Mouse (Mus musculus) WW6 (cell line): ENCODE data around the gene Arhgef10l.

Experiments used
- DNase-seq: peaks from one replicate; pipeline ENCODE4 v3.0.0-alpha.2; 2013; ENCODE audit warnings: low read depth, low spot score

Arhgef10l gene

DNA sequence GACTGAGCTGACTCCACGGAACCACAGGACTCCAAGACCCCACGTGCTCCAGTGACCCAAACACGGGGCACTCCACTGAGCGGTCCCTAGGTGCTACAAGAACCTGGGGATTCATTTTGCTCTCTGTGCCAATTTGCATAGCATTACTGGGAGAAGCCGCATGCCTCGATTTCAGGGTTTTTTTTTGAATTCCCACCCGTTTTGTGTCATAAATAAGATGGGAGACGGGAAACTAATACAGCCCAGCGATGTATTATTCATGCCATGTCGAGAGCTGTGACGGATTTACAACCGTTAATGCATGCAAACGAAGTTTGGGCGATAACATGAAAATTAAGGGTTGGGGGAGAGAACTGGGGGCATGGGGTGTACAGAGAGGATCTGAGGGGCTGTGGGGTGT is 136.1 kb downstream of the Arhgef10l start:
- DNase-seq = no peak

DNA sequence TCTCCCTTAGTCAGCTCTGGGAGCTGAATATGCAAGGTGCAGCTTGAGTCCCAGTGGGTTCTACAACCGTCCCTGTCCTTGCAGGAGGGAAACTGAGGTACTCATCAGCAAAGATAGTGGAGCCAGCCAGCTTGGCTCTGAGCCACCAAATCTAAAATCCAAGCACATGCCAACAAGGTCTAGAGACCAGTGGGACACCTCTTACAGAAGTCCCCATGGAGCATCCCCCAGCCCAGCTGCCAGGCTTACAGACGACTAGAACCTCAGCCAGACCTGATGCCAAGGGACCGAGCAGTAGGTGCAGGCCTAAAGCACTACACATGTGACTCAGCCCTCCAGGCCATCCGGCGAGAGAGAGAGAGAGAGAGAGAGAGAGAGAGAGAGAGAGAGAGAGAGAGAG is 137.4 kb downstream of the Arhgef10l start:
- DNase-seq = no peak

DNA sequence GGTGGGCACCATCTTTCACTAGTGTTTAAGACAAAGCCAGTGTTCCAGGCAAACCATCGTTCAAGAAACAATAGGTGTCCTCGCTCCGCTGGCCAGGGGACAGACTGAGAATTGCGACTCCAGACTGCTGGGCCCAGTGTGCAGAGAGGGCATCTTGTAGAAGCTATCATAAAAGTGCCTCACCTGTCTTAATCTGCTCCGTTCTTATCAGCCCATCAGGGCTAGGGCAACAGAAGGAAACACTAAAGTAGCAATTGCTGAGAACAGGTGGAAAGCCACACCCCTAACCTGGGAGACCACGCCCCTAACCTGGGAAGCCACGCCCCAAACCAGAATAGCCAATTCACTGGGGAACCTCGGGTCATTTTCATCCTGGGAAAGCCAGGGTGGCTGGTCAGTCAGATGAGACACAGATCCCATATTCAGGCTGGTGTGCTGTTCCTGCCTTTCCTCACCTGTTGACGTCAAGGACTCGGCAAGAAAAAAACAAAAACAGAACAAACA is 140.1 kb downstream of the Arhgef10l start:
- DNase-seq = no peak

DNA sequence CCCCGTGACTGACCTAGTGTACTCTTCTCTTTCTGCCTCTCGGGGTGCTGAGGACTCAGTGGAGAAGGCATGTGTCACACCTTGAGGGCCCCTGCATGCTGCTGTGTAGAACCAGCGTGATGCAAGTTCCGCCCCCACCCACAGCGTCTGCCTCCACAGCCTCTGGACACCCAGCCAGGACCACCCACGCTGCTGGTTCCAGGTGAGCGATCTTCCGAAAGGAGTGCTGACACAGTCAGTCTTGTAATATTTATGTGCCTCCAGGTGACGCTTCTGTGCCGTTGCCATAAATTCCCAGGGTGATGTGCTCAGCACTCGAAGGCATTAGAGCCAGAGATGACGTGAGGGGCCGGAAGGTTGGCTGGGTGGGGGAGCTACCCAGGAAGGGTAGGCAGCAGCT is 140.9 kb downstream of the Arhgef10l start:
- no peak for DNase-seq

DNA sequence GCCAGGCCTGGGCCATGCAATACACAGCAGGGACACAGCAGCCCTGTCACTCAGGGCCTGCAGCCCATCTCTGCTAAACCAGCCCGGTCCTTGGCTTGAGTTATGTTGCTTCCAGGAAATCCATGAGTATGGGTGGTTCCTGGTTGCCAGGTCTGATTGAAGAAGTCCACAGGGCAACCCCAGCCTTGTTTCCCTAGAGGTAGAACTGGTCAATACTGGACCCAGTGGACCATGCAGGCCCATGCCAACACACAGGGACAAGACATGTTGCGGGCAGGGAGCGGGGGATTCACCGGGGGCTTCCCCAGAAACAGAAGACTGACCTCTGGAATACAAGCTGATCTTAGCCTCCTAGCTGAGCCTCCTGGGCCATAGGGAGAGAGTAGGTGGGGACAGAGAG is 142.9 kb downstream of the Arhgef10l start:
- no peak for DNase-seq

DNA sequence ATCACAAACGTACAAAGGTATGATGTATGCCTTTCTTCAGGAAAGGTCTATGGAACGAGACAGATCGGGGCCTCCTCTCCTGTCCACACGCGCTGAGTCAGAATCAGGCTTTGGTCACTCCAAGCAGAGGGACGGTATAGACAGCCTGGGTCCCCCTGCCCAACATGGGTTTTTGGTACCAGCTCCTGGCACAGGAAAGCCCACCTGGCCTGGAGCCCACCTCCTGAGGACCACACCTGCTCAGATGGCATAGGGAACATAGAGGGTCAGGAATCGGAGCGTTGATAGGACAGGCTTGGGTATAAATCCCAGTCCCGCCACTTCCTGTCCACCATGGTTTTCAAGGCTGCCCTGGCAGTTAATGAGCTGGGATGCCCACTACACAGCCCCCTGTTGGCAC is 145.1 kb downstream of the Arhgef10l start:
- no peak for DNase-seq

DNA sequence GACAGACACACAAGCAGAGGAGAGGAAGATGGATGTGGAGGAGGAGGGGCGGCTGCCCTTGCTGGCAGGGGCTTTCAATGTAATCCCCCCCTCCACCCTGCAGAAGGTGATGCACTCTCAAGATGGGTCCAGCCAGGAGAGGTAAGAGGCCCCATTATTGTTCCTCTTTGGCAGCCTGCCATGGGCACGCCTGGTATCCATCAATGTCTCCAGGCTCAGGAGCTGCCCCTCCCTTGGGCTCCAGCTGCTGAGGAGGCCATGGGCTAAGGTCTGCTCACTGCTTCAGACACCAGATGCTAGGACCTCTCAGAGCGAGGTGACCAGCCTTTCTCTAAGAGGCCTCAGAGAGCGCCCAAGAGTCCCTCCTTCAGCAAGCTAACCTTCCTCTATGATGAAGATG is 152.0 kb downstream of the Arhgef10l start:
- DNase-seq = no peak

DNA sequence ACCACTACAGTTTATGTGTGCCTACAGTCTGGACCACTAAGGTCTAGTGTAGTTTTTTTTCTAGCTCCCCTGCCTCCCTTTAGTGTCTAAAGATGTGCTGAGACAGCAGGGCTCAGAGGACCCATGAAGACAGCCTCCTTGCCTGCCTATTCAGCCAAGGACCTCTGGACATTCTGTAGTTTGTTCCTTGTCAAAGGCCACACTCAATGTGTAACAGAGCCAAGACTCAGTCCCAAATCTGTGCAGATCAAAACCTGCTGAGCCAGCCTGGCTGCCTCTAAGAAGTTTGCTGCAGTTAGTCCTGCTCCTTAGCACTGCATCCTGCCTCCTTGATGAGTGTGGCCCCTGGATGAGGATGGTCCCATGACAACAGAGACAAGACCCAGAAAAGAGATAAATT is 156.0 kb downstream of the Arhgef10l start:
- no peak for DNase-seq

DNA sequence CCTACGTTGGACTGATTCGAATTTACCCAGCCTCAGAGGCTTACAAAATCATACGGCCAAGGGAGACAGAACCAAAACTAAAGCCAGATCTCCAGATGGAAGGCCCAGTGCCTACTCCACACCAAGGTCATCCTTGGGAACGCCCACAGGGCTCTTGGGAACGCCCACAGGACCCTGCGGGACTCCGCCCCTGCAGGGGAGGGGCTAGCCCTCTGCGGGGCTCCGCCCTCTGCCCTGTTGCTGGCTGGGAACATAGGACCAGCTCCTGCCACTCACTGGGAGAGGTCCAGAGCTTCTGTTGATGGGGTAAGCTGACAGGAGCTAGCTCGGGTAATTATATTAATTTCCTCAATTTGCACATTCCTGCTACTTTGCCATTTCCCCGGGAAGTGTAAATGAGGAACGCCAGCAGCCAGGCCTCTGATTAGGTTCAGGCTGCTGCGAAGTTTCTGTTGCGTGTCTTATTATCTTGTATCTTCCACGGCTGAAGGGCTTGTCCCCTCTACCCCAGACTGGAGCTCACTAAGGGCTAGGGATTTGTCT is 158.6 kb downstream of the Arhgef10l start:
- DNase-seq = peak; percentile 59

DNA sequence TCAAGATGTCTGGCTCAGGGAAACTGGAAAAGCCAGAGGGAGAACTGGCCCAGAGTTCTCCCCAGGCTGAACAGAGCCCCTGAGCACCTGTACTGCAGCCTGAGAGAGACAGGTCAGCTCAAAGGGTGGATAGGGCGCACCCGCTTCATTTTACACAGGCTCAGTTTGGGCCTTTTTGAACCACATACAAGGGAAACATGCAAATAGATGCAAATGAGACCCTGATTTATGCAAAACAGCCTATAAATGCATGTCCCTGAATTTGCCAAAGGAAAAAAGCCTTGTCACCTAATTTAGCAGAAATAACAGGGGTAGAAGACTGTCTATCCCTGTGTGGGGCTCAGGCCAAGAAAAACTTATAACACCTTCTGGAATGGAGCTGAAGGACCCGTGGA is 160.2 kb downstream of the Arhgef10l start:
- DNase-seq = no peak

DNA sequence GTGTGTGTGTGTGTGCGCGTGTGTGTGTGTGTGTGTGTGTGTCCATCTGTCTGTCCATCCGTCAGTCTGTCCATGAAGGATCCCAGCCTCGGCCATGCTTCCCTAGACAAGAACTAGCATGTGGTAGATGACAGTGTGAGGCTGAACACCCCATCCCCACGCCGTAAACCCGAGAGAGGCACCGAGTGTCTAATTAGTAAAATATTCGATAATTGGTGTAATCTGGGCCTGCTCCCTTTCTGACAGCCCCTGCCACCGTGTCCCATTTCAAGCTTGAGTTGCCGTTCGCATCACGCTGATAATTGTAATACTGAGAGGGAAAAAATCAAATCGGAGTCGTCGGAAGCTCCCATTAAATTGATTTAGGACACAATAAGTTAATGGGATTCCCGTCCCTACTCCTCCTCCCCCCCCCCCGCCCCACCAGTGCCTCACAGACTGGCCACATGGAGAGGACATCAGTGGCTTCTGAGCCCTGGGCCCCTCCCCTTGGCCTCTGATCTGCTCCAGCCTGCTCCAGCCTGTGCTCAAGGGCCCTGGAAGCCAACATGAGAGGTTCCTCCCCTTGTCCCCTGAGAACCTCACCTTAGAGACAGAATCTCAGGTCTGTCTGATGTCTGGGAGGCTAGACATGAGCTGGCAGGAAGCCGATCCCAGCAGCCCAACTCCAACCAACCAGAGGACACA is 160.7 kb downstream of the Arhgef10l start:
- no peak for DNase-seq

DNA sequence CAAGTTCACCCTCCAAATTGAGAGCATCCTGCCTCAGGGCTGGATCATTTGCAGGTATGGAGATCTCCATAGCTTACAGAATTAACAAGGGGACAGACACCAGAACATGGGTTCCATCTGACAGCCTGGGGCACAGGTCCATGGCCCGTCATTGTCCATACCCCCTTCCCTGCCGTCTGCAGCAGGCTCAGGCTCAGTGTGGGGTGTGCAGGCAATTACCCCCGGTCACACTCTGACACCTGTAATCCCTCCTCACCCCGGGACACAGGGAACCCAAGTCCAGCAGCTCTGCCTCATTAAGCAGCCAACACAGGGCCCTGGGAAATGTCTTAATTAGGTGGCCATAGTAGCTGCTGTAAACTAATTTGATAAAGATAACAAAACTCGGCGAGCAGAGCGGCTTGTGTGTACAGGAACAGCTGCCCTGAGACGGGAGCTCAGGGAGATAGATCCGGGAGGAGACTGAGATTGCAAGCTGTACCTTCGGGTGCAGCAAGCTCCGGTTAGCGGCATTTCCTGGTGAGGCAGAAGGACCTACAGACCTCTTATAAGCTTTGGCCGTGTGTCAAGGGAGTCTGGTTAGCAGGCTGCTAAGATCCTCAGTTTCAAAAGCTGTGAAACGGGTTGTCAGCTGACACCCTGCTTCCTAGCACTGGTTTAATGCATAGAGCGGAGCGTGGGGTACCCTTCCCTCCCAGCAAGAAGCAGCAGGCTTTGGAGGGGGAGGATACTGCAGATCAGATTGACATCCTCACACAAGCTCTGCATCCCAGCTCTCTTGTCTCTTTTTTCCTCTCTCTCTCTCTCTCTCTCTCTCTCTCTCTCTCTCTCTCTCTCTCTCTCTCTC is 161.5 kb downstream of the Arhgef10l start:
- no peak for DNase-seq

DNA sequence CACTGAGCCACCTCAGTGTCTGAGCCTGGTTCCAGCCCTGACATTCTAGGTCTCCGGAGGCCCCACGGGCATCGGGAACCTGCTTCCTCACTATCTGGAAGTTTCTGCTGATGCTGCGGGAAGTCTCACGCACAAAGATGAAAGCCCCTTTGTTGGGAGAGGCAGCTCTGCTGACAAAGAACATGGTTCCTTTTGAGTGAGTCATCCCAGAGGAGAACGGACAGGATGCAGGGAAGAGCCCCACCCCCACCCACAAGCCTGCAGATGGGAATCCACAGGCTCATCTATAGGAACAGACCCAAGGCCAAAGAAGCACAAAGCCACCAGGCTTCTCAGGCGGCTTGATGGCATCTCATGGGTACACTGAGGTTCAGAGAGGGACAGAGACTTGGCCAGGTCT is 165.0 kb downstream of the Arhgef10l start:
- DNase-seq = no peak

DNA sequence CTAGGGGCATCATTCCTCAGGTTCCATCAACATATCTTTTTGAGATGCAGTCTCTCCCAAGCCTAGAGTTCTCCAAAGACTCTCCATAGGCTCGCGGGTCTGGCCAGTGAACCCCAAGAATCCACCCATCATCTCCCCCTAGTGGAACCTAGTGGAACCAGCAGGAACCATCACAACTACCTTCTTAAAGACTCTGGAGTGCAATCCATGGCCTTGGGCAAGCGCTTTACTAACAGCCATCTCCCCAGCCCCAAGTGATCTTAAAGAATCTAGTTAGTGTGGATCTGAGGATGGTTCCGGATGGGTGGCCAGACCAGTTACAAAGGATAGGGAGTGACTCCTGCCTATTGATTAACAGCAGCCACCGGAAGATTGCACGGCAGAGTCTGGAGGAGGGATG is 166.2 kb downstream of the Arhgef10l start:
- no peak for DNase-seq

DNA sequence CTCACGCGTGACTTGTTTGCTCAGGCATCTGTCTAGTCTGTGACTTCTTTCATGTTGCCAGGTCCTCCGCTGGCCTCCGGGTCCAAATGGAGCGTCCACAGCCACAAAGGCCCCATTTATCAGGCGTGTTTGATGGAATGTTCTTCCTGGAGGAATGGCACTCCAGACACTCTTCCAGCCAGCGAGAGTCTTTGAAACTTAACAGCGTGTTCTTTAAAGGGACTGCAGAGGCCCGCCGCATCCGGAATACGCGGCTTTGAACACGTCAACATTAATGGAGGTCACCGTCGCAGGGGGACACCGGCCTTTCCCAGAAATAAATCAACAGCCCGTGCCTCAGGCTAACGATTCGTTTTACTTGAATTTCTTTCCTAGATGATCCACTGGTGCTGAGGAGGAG is 168.6 kb downstream of the Arhgef10l start:
- DNase-seq = no peak

DNA sequence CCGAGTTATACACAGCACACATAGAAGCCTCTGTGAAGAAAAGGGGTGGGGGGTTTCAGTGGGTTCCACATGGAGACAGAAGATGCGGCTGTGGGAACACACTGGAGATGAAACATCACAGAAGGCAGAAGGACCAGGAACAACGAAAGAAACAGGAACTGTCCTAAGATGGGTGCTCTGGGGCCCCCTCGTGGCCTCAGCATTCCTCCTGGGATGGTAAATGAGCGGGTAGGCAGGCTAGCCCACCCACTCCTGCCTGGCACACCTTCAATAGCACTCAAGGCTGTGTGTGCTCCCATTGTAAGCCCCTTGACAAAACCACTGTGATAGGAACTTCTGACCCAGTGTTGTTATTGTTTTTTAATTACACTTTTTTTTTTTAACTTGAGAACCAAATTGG is 174.3 kb downstream of the Arhgef10l start:
- DNase-seq = no peak

DNA sequence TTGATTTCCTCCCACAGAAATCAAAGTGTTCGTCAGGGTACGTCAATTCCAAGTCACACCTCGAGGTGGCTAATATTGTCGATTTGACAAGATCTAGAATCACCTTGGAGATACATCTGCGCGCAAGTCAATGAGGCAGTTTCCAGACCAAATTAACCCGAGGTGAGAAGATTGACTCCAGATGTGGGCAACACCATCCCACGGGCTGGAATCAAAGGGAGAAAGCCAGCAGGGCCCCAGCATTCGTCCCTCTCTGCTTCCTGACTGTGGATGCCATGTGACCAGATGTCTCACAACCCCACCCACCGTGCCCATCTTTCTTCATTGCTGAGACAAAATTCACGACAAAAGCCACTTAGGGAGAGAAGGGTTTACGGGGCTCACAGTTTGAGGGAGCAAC is 180.4 kb downstream of the Arhgef10l start:
- DNase-seq = no peak

DNA sequence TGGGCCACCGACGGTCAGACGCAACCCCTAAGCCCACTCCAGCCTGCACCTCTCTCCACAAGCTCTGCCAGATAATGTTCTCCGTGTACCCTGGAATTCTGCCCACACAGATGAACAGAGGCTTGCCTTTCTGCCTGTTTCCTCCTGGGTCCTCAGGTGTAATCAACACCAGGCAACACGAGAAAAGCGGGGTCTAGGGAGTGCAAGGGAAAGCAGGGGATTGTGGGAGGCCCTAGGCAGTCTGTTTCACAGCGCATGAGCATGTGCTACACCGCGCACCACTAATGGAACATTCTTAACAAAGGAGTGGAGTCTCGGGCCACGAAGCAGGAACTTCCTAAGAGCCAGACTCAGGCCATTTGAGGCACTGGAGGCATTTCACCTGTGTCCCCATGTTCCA is 182.7 kb downstream of the Arhgef10l start:
- no peak for DNase-seq

DNA sequence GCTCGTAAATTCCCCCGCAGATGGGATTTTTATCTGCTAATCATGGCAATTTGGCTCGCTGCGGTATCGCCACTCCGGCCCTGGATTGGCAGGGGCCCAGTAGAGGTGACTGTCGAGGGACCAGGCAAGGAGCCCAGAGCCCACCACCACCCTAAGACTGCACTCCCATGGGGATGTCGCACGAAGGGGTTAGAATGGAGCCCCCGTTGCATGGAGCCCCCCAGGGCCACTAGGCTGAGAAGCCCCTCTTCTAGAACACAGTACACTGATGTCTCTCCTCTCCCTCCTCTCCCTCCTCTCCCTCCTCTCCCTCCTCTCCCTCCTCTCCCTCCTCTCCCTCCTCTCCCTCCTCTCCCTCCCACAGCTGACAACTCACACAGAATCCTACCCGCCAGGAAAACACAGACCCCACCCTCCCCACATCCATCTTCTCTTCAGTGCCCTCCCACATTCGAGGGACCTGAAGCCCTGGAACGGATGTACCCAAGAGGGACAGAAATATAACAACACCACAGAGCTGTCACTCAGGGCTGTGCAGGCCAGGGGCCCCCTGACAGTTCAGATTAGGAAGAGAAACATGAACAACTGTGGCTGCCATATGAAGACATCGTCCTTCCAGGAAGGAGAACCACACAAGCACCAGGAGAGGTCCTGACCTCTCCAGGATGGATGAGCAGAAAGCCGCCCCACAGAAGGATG is 185.3 kb downstream of the Arhgef10l start:
- no peak for DNase-seq

DNA sequence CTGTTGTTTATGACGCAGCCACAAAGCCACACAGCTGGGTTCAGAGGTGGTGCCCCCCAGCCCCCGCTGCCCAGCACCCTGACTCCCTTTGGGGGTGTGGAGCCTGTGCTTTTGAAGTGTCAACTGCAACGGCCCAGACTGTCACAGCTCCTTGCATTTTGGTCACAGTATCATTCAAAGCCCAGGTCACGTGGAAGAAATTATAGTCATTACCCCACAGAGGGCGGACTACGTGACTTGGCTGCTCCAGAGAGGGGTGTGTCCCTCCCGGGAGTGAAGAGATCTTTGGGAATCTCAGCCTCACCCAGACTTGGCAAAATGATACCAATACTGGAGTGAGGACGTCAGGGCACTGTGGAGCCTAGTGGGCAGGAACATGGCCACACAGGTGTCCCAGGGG is 190.6 kb downstream of the Arhgef10l start:
- DNase-seq = no peak

DNA sequence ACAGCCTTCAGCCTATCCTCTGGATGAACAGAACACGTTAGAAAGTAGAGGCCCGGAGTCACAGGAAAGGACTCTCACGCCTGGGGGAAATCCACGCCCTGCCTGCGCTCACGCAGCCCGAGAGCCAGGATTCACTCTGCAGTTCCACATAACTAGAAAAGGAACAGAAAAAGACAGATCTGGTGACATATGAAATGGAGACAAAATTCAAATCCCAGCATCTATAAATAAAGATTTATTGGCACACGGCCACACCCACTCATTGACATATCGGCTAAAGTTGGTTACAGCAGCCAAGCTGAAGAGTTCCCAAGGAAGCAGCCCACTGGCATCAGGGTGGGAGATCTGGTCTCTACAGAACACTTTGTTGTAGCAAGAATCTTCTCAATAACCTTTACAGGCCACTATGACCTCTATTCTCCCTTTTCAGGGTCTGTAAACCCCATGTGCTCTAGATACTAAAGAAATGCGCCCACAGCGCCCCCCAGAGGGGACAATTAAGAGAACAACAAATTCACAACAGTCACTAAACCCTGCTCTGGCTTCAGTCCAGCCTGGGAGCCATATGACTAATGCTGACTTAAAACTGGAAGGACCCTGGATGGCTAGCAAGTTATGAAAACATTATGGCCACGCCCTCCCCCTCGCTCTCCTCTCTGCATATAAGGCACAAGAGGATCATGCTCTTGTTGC is 195.9 kb downstream of the Arhgef10l start:
- no peak for DNase-seq
